Mouse (Mus musculus): ENCODE data around the gene Sik3.

DNA sequence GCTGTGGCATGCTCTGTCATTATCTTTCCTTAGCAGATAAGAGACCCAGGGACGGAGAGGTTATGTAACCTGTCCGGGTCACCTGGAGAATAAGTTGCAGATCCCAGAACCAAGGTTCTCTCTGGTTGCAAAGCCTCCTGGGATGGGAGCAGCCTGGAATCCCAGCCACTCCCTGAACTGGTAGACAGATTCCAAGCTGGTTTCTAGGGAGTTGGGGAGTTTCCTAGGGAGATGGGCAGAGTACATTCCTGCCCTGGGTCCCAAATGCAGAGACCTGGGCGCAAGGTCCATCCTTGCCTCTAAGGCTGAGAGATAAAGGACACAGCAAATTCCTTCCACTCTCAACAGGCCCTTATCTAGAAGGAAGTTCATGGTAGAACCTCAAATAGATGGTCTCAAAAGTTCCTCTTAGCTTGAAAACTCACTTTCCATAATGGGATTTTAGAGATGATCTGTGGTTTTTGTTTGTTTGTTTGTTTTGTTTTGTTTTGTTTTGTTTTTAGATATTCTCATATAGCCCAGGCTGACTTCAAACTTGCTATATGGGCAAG lies 214.5 kb downstream of the Sik3 start:
- TF ChIP-seq CTCF (IDR thresholded peaks at IDR 0.05; ENCODE audit: control insufficient read depth, insufficient read depth, insufficient read length) (no peak), MAX (IDR thresholded peaks at IDR 0.05) (no peak)
